Mouse (Mus musculus) gastrocnemius, postnatal 14 days (tissue): ENCODE measurements around the gene Xdh. TPM values are rescaled to one million over a fixed set of nuclear protein-coding genes. Genes with fewer than 3 reads are reported as not detected.
"Not testable (repeated sequence)": the region's sequence is repeated elsewhere in the genome, so short reads cannot be mapped to it uniquely, and the experiment has no call there.

Experiments used
- DNase-seq: peaks from one replicate; pipeline ENCODE4 v3.0.0; 2021; ENCODE audit warnings: mixed read lengths
- intact Hi-C: fragments of 180-260 bp; cut with DNase I; formaldehyde crosslinking; loops from one replicate; pipeline ENCODE4 v1.15.1; 2025; ENCODE audit warnings: low total_unique reads
- total RNA-seq, 2 experiments: library from RNA; stranded (reverse); gene quantifications; 2 replicates each; pipeline ENCODE4 v1.2.3; 2021

Xdh gene
- total RNA-seq, 2 experiments from 2014 or later: 18.2 to 19.8 TPM

DNA sequence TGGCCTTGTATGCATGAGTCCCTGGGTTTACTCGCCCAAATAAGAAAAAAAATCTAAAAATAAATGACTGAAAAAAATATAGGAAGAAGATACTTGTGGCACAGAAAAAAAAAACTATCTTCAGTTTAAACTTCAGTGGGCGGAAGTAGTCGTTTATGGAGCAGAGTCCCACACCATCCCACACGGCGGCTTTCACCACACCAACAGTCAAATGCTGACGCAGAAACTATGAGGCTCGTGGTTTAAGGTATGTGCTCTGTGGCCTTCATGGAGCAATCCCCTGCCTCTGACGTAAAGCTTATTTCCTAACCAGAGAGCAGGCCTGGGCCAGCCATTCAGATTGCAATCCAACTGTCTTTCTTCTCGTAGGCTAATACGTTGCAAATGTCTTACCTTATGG is 56.8 kb downstream of the Xdh start:
- no peak for DNase-seq
- intact Hi-C loops: loop anchor here (10.0 kb wide), 1 partner anchor 132 kb away; no protein-coding TSS in a partner anchor

DNA sequence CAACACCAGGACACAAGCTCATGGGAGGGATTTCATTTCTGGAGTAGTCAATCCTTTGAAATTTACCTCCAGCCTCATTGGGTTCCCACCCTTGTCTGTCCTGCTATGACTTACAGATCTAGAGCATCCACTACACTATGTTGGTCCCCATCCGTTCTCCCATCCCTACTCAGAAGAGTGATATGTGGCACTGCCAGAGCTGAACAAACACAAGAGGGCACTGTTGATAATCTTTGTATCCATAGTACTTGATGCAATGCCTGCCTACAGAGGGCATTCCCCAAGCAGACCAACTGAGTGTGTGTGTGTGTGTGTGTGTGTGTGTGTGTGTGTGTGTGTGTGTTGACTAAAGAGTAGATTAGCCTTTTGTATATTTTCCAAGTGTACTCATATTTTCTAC is 58.4 kb downstream of the Xdh start:
- intact Hi-C loops: loop anchor here (10.0 kb wide), 1 partner anchor 133 kb away; no protein-coding TSS in a partner anchor
- no peak for DNase-seq

DNA sequence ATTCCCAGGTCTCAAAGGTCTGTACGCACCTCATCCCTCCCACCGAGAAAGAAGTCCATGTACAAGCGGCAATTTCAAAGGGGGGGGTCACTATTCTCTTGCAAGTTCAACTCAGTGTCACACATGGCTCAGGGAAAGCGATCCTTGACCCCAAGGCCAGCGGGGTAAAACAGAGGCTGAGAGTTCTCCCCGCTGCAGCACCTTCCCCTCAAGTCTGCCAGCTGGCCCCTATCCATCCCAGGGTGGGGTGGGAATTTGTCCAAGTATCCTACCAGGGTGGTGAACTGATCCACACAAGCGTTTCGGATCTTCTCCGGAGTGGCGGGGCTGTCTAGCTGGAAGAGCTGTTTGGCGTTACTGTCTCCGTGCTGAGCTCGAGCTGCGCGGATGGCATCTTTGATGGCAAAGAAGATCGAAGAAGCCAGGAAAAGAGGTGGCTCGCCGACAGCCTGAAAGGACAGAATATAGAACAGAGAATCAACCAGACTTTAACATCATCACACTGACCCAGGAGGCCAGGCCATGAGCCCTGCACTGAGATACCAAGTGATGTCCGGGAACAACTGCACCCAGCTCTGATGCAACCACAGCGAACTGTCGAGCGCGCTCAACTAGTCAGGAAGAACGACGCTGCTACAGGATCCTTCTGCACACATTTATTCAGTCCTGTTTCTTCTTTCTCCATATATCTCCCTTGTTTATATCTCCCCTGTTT is 63.8 kb downstream of the Xdh start:
- intact Hi-C loops: loop anchor here (10.0 kb wide), 1 partner anchor 311 kb away; no protein-coding TSS in a partner anchor
- DNase-seq: peak; percentile 21

DNA sequence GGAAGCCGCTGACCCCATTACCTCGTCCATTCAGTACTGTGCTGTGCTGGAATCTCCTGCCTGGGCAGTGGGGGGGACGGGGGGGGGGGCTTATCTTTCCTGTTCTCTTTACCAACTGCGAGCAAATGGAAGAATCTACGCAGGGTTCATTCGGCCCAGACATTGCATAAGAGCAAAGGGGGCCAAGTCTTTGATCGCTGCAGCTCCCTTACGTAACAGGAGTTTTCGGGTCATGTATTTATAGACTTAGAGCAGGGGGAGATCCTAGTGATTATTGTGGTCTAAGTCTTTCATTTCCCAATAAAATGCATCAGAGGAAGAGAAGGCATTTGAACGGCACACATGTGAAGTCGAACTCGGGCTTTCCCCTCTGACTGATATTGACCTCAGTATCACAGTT is 66.7 kb downstream of the Xdh start:
- intact Hi-C loops: loop anchor here (5.0 to 10.0 kb wide), 2 partner anchors 309 to 581 kb away; no protein-coding TSS in a partner anchor
- DNase-seq: no peak

DNA sequence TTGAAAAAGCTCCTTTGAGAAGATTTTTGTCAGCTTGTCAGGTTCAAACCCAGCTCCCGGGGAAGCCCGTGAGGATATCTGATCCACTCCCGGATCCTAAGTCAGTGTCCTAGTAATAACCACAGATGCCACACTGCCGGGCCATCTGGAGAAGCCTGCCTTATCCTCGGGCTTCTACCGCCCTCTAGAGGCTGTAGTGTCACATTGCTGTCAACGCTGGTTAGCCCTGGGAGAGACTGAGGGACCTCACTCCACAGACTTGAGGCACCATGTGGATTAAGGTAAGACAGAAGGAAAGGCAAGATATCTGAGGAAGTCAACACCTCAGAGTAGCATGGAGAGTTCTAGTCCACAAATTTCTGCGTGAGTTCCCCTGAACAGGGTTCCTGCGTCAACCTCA is 67.8 kb downstream of the Xdh start:
- peak; percentile 75 for DNase-seq
- intact Hi-C loops: loop anchor here (5.0 to 10.0 kb wide), 2 partner anchors 307 to 580 kb away; no protein-coding TSS in a partner anchor

DNA sequence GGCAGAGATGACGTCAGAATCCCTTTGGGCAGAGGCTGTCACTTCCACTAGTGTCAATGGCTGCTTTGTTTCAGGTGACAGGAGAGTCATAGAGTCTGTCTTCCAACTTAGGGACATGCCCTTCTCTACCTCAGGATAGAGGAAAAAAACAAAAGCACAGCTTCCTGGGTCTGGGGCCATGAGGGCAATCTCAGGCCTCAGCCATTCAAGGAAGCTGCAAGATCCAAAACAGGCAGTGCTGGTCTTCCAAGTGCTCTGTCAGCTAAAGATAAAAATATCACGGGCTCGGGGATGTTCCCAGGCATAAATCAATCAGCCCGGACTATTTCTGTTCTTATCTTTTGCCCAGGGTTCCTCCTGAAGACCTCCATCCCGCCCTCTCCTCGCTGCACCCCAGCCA is 68.7 kb downstream of the Xdh start:
- intact Hi-C loops: loop anchor here (5.0 to 10.0 kb wide), 2 partner anchors 306 to 579 kb away; no protein-coding TSS in a partner anchor
- DNase-seq: no peak

DNA sequence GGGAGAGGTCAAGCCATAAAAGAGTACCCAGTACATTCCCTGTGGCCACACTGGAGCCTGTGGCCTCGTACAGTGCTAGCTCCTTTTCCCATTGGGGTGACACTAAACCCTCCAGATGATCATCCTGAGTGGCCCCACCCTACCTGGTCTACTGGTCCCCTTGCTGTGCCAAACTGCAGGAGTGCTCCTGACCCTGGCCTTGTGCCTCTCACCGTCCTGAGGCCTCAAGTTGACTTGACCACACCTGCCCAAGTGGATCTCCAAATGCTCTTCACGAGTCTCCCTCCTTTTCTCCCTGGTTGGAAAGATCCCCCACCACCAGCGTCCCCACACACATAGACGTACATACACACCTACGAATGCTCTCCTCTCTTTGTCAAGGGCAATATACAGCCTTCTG is 69.7 kb downstream of the Xdh start:
- no peak for DNase-seq
- intact Hi-C loops: loop anchor here (5.0 to 10.0 kb wide), 2 partner anchors 305 to 578 kb away; no protein-coding TSS in a partner anchor

DNA sequence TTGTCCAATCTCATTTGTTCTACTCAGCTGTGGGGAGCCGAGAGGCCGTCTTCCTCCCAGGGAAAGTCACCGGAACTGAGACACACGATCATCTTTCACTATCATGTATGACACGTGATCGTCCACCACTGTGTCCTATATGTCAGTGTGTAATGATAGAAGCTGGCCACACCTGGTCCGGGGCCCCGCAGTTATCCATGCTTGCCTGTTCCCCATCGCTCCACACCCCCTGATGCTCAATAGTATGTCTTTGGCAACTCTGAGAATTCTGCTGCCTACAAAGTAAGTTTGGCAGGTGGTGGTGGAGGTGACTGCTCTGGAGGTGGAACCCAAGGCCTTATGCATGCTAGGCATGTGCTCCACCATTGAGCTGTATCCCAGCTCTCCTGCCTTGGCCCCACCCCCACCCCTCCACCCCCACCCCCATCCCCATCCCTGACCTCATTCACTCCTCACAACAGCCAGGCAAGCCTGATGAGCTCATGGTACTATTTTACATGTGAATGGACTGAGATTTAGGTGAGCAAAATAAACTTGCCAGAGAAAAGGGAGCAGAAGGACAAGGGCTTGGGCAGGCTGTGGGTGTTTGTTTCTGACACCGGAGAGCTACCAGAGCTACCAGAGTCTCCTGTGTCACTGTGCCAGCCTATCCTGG is 70.6 kb downstream of the Xdh start:
- no peak for DNase-seq
- intact Hi-C loops: loop anchor here (2.0 kb wide), 1 partner anchor 75 kb away; the partner anchor contains the start of gene Ehd3

DNA sequence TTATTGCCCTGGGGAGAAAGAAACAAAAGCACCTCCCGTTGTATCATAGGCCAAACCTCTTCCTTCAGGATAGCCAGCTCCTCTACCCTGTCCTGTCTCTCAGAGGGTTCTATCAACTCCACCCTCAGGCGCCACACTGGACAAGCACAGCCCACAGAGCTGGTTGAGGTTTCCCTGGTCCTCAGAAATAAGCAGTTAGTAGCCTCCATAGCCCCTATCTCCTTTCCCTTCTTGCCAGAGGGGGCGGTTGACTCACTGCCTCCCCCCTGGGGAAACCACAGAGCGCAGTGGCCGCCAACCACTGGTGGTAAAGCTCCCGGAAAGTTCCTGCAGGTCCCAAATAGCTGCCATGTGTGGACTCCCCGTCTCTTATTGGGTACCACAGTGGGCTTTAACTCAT is 74.3 kb downstream of the Xdh start:
- DNase-seq: no peak
- intact Hi-C loops: no loop called here

DNA sequence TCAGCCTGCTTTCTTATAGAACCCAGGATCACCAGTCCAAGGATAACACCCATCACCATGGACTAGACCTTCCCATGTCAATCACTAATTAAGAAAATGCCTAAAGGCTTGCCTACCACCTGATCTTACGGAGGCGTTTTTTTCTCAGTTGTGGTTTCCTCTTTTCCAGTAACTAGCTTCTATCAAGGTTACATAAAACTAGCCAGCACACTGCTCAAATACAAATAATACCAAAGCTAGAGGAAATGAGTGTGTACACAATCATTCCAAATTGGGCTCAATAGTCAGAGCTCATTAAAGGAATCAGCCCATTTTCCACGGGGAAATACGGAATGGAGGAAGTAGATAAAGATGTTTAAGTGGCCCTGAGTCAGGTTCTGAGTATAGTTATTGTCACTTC is 74.7 kb downstream of the Xdh start:
- no peak for DNase-seq
- intact Hi-C loops: no loop called here

DNA sequence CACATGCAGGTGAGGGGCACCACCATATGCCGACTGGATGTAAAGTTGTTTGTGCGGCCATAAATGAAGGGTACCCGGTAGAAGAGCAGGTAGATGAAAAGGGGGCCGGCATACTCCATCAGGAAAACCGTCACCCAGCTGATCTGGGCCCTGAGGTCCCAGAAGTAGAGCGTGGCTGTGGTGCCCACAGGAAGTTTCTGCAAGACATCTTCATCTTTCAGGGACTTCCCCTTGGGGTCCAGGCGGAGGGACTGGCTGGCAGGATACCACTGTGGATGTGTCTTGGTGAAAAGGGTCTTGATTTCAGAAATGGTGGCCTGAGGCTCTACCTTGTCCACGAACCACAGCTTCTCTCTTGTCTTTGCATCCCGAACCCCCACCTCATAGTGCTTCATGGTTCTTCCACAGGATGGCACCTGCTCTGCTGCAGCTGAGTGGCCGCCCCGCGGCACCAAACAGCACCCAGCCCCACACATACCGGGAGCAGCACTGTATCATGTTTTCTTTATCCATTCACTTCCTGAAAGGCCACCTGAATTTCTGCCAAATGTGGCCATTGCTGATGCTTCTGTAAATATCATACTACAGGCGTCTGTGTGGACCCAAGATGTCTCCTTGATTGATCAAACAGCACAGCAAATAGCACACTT is 78.9 kb downstream of the Xdh start:
- no peak for DNase-seq
- intact Hi-C loops: no loop called here

DNA sequence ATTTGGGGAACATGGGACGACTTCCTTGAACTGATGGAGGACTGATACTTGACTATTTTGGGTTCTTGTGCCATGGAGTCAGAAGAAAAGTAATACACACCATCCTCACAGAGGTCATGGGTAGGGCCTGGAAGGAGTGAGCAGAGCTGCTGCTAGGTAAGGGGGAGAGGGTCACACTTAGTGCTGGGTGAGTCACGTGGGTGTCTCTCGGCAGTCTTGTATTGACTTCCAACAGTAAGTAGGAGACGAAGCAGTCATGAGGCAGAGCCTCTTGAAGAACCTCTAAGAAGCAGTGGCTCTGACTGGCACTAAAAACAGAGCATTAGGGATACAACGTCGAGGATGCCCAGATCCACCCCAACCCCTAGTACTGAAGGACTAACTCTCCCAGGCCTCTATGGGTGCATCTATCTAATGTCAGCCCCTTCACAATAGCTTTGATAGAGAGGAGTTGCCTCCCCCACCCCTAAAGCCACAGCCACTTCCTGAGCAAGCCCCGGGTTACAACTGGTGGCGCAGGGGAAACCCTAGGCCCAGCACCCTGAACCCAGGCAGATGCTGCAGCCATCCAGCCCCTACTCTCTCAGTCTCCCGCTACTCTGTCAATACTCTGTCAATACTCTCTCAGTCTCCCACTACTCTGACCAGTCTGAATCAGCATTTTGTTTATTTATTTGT is 80.8 kb downstream of the Xdh start:
- intact Hi-C loops: no loop called here
- DNase-seq: no peak

DNA sequence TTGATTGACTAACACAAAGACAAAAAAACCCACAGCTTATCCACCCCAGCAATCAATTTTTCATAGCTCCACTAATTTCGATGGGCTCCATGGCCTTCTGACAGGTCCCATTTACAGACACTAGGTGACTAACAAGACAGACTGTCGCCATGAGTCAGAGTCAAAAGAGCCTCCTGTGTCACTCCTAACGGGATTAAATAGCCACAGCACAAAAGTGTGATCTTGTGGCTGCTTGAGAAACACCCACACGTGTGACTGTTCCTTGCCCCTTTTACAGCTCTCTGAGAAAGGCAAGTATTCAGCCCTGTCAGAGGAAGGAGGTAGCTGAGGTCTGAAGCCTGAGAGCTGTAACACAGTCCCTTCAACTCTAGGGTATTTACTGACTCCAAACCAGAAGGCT is 96.3 kb downstream of the Xdh start:
- intact Hi-C loops: no loop called here
- DNase-seq: no peak

DNA sequence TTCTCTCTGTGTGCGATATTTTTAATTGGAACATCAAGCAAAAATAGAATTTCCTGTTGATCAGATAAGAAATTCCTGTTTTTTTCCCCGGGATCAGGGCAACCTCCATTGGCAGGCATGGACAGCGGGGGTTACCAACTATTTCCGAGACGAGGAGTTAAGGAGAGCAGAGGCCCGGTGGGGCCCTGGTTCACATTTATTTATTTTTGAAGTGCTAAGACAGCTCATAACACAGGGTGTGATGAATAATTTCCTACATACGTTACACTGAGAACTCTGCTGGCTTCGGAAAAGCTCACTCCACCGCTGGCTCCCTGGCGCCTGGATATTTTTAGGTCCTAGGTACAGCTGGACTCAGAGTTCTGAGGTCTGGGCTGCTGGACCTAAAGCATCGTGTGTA is 97.0 kb downstream of the Xdh start:
- DNase-seq: no peak
- intact Hi-C loops: no loop called here

DNA sequence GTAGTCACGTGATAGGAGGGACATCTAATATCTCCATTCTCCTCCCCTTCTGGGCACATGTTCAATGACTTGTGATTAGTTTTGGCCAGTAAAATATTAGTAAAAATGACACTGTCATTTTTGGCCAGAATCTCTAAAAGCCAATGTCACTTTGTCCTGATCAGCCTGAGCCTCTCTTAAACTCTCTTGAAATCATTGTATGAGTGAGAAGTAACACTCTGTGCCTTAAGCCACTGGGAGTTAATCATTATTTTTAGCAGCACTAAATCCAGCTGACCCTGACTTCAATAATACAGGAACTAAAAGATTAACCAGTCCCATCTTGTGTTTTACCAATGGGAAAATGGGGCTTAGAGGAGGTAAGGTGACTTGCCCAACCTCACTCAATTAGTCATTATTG is 102.6 kb downstream of the Xdh start:
- no peak for DNase-seq
- intact Hi-C loops: no loop called here

DNA sequence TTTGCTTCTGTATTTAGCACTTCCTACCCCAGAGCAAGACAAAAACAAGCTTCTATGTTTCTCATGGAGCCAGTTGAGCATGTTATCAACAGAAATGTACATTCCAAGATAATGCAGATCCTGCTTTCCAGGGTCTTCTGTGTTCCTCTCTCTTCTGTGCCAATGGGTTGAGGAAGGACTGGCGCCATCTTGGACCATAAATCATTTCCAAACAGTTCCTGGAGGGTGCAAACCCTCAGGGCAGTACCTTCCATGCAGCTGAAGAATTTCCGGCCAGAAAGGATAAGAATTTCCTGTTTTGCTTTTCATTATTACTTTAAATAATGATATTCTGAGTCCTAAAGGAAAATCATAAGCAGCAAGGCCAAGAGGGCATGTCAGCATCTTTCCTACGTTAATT is 104.4 kb downstream of the Xdh start:
- no peak for DNase-seq

DNA sequence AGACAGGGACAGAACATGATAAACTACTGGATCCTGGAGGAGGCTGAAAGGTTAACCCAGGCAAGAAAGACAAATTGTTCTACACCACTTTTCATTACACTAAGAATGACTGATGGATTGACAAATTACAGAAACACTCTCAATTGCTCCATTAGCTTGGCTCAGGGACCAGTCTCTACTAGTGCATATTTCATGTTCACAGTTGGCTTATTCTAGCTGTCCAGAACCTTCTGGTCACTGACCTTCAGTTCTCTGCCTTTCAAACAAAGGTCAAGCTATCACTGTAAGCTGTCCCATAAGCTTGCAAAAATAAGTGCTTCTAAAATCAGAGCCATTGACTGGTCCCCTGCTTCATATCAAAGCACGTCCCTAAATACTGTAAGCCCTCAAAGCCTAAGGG is 107.0 kb downstream of the Xdh start:
- intact Hi-C loops: no loop called here
- no peak for DNase-seq

More for the DNA sequence above, 104.4 kb downstream of the Xdh start:
- intact Hi-C loops: no loop called here

DNA sequence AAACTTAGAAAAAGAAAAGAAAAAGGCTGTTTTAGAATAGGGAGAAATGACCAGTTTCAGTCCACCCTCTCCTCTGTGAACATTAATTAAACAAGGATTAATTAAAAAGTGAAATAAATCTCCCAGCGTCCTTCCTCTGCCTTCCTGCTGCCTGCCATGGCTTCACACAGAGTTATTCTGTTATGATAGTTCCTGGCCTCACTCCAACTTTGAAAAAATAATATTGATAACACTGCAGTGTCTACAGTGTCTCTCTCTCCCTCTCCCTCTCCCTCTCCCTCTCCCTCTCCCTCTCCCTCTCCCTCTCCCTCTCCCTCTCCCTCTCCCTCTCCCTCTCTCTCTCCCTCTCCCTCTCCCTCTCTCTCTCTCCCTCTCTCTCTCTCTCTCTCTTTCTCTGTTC is 110.1 kb downstream of the Xdh start:
- intact Hi-C loops, DNase-seq: not testable (repeated sequence)

DNA sequence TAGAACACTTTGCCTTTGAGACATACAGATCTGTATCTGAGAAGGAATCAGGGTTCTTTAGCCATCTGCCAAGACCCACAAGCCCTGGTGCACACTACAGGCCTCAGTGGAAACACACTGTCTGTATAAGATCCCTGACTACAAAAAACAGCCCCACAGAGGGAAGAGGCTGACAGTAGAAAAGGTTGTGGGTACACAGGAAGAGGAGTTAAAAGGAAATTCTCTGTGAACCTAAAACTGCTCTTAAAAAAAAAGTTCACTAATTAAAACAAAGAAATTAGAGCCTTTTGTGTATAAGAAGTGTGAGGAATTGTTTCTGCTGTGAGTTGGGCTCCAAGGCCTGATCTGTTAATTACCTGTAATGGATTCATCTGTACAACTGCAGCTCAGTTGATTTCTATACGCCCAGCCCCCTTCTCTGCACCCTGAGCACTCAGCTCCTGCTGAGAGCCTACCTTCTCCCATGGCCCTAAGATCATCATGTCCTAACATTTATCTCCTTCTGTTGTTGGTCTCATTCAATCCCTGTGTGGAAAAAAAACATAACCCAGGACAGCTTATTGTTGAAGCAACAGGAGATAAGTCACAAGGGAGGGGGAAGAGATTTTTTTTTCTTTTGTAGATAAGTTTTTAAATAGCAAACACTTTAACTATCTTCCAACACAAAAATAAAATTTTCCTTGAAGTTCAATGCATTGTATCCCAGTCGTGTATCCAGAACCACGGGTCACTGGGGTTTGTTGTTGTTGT is 110.7 kb downstream of the Xdh start:
- no peak for DNase-seq
- intact Hi-C loops: no loop called here
